Mouse (Mus musculus) stomach, postnatal 0 days (tissue): ENCODE results near the gene 4930507D05Rik. TPM values are rescaled to one million over a fixed set of nuclear protein-coding genes. Genes with fewer than 3 reads are reported as not detected.

ENCODE experiments used
- ATAC-seq: fragments of 200-750 bp; cut with Nextera tagmentation; 2 replicates; pipeline ENCODE4 v1.8.0; 2017; ENCODE audit not compliant: low FRiP score, low TSS enrichment
- DNase-seq: peaks from one replicate; pipeline ENCODE4 v3.0.0-alpha.2; 2016; ENCODE audit warnings: low spot score
- H3K27ac ChIP-seq: fragments of 300-500 bp; sonication (generic); replicated peaks from 2 replicates; pipeline ENCODE4 v1.5.1; 2014; ENCODE audit warnings: mild to moderate bottlenecking, control low read depth
- H3K27me3 ChIP-seq: fragments of 300-500 bp; sonication (generic); 2 replicates; pipeline ENCODE4 v1.6.1; 2014; ENCODE audit warnings: low read length; ENCODE audit not compliant: control insufficient read depth, insufficient read depth
- H3K36me3 ChIP-seq: fragments of 300-500 bp; sonication (generic); 2 replicates; pipeline ENCODE4 v1.6.1; 2014; ENCODE audit warnings: low read length, mixed read lengths; ENCODE audit not compliant: control insufficient read depth, insufficient read depth
- H3K4me1 ChIP-seq: fragments of 300-500 bp; sonication (generic); replicated peaks from 2 replicates; pipeline ENCODE4 v1.6.1; 2014; ENCODE audit warnings: antibody characterized with exemption; ENCODE audit not compliant: control insufficient read depth, insufficient read depth
- H3K4me2 ChIP-seq: fragments of 300-500 bp; sonication (generic); replicated peaks from 2 replicates; pipeline ENCODE4 v1.6.1; 2014; ENCODE audit warnings: low read depth, mild to moderate bottlenecking, control low read depth, moderate library complexity
- H3K4me3 ChIP-seq: fragments of 300-500 bp; sonication (generic); 2 replicates; pipeline ENCODE4 v1.5.1; 2014; ENCODE audit warnings: low read depth, low read length, control low read depth
- H3K9ac ChIP-seq: fragments of 300-500 bp; sonication (generic); 2 replicates; pipeline ENCODE4 v1.6.1; 2014; ENCODE audit warnings: mild to moderate bottlenecking, low read length, control low read depth, mixed read lengths
- H3K9me3 ChIP-seq: fragments of 300-500 bp; sonication (generic); 2 replicates; pipeline ENCODE4 v1.6.1; 2016; ENCODE audit warnings: low read length; ENCODE audit not compliant: control insufficient read depth
- CTCF ChIP-seq: IDR thresholded peaks from 2 replicates; pipeline ENCODE4 v1.5.1; 2016; ENCODE audit warnings: antibody characterized with exemption, low read depth, mild to moderate bottlenecking, moderate library complexity
- EP300 ChIP-seq: optimal IDR thresholded peaks from 2 replicates; pipeline ENCODE3; 2016; ENCODE audit warnings: antibody characterized with exemption
- WGBS: fragments of 180-500 bp; shearing (Covaris S2); extraction: QIAGEN DNeasy Blood & Tissue Kit; methylation state at CpG from one replicate; pipeline ENCODE4 v1.1.7; 2014; 5-methylcytosine and 5-hydroxymethylcytosine counted together
- polyA plus RNA-seq: library from polyadenylated mRNA; unstranded; fragments of >200 nt; fragmentation: Nextera tagmentation; extraction: Ambion mirVana; gene quantifications from 2 replicates; pipeline ENCODE4 v1.2.1, GENCODE M21; 2015

Gene 4930507D05Rik
- polyA plus RNA-seq, 1 experiment from 2014 or later, result 0.21 TPM

DNA sequence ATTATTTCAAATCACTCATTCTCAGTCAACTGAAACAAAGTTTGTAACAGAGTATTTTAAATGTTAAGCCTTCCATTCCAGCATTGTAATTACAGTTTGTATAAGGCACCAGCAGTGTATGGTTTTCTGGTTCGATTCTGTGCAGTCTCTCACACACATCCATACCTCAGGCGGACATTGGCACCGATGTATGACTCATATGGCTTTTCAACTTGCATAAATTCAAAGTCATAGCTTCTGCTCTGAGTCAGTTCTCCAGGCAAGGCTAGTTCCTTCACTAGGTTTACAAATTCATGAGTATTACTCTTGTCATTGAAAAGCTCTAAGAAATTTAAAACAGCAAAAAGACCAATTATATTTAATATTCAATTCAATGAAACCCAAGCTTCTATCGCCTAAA is 20.4 kb downstream of the 4930507D05Rik start:
- Histone ChIP-seq H3K9me3 (no peaks in the 10 kb centered on the region), H3K4me3 (no peak overlapping the region), H3K4me1 (no peaks in the 10 kb centered on the region), H3K27me3 (no peaks in the 10 kb centered on the region), H3K36me3 (0 out of 2 replicates have a peak, but pooled peaks cover 2% of the 10 kb centered on the region), H3K9ac (no peak overlapping the region), H3K4me2 (no peak overlapping the region), H3K27ac (no peak overlapping the region)
- 81% methylated on average over 4 of the region's 4 CpGs for WGBS
- ATAC-seq (no peak), DNase-seq (no peak)
- no peak for TF ChIP-seq EP300
- TF ChIP-seq CTCF, result no peak

DNA sequence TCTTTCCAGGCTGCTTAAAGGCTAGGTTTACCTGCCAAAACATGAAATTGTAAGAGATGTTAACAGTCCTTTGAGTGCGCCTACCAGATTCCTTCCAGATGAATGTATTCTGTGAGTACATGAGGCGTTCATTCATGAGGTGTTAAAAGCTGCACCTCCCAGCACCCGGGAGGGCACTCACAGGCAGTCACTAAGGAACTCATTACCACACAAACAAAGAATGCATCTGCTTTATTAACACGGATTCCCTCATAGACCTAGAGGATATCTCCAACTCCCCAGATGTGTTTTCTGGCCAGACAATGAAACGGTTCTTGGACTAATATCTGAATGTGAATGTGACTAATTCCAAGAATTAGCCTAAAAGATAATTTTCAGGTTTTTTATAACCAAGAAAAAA is 21.8 kb downstream of the 4930507D05Rik start:
- 60% methylated on average over 5 of the region's 5 CpGs for WGBS

DNA sequence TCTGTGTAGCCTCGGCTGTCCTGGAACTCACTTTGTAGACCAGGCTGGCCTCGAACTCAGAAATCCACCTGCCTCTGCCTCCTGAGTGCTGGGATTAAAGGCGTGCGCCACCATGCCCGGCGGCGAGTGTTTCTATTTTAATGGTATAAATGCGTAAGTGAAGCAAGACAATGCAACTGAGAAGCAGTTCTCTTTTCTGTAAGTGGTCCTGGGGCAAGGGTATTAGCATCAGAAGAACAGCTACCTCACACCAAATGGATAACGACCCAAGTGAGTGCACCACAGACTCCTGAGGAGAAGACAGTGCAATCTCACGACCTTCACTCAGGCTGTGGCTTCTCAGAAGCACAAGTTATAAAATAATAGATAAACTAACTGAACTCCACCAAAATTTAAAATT is 25.7 kb downstream of the 4930507D05Rik start:
- no peak for DNase-seq
- Histone ChIP-seq H3K27ac (no peak overlapping the region), H3K9me3 (no peaks in the 10 kb centered on the region), H3K27me3 (no peaks in the 10 kb centered on the region), H3K36me3 (no peaks in the 10 kb centered on the region), H3K4me1 (no peaks in the 10 kb centered on the region), H3K4me2 (no peak overlapping the region), H3K4me3 (no peak overlapping the region), H3K9ac (no peak overlapping the region)
- no peak for ATAC-seq
- WGBS, result 93% methylated on average over 10 of the region's 10 CpGs
- TF ChIP-seq CTCF (no peak), EP300 (no peak)

More for the DNA sequence above, 21.8 kb downstream of the 4930507D05Rik start:
- Histone ChIP-seq H3K9me3 (no peaks in the 10 kb centered on the region), H3K9ac (no peak overlapping the region), H3K27me3 (no peaks in the 10 kb centered on the region), H3K36me3 (0 out of 2 replicates have a peak, but pooled peaks cover 2% of the 10 kb centered on the region), H3K4me2 (no peak overlapping the region), H3K4me1 (no peaks in the 10 kb centered on the region), H3K27ac (no peak overlapping the region), H3K4me3 (no peak overlapping the region)
- TF ChIP-seq CTCF (no peak), EP300 (no peak)
- no peak for DNase-seq
- no peak for ATAC-seq

DNA sequence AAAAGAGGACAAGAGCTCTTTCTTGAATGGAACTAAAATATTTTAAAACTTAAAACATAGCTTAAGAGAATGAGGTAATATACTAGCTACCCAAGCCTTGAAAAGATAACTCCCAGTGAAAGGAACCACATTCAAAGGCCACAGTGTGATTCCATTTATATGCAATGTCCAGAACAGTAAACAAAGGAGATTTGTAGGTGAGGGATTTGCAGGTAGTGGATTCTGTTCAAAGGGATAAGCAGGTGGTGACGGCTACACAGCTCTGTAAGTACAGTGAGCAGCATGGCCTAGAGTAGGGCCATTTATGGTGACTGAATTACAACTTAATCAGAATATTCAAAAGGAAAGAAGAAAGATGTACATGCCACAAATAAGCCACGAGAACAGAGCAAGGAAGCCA is 27.7 kb downstream of the 4930507D05Rik start:
- no peak for ATAC-seq
- 68% methylated on average over 2 of the region's 2 CpGs for WGBS
- no peaks in the 10 kb centered on the region for H3K4me1 ChIP-seq

DNA sequence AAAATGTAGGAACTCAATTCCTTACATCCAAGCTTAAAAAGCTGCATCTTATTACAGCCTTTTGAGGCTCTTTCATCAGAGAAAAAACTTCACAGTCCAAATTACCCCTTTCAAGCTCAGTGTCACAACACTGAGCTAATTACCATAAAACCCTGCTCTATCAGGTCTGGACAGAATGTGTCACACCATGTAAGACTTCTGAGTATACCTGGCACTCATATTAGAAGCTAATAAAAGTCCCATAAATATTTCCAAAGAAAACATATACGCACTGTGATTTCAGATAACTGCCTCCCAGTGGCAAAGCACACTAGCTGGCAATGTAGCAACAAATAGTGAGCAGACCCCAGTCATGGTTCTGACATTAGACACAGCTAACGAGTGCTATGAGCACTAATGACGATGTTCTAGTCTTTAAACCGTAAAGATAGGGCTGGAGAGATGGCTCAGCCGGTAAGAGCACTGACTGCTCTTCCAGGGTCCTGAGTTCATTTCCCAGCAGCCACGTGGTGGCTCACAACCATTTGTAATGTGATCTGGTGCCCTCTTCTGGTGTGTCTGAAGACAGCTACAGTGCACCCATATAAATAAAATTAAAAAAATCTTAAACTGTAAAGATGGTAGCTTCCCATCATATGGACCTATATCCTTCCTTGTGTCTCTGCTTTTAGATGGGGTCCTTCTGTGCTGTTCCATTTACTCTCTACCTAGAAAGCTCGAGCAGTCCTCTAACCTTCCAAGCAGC is 32.0 kb downstream of the 4930507D05Rik start:
- TF ChIP-seq CTCF, result no peak
- TF ChIP-seq EP300, result no peak
- Histone ChIP-seq H3K36me3 (no peaks in the 10 kb centered on the region), H3K27ac (no peak overlapping the region), H3K9me3 (no peaks in the 10 kb centered on the region), H3K4me2 (no peak overlapping the region), H3K27me3 (no peaks in the 10 kb centered on the region), H3K4me1 (no peaks in the 10 kb centered on the region), H3K4me3 (no peak overlapping the region), H3K9ac (no peak overlapping the region)
- ATAC-seq, result no peak
- 67% methylated on average over 7 of the region's 7 CpGs for WGBS
- no peak for DNase-seq

More for the DNA sequence above, 27.7 kb downstream of the 4930507D05Rik start:
- Histone ChIP-seq H3K4me3 (no peak overlapping the region), H3K27me3 (no peaks in the 10 kb centered on the region), H3K9me3 (no peaks in the 10 kb centered on the region), H3K4me2 (no peak overlapping the region), H3K9ac (no peak overlapping the region), H3K36me3 (no peaks in the 10 kb centered on the region), H3K27ac (no peak overlapping the region)
- DNase-seq, result no peak
- TF ChIP-seq CTCF (no peak), EP300 (no peak)

DNA sequence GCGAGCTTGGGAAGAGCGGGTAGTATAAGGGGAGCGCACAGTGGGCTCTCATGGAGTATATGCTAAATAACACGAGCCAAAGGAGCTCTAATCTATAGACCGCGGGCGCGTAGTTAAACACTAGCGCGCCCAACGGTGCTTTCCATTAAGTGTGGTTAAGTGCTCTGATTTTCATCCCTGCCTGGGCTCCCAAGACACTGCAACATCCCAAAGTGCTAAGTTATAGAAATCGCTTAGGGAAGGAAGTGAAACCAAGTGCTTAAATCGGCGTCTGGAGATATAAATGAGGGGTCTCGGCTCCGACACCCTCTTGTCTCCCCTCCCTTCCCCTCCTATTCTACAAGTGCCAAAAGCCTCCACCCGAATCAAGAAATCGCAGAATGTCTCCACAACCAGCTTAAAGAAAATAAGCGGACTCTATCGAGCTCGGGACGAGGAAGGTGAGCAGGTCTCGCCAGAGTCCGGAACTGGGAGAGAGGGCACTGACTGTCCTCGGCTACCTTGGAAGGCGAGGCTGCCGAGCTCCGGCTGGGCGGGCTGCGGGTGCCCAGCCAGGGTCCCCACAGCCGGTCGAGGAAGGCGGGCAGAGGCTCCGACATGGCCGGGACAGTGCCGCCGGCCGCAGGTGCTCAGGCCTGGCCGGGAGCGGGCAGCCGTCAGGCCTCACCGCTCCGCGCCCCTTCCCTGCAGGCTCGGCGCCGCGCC is 36.7 kb downstream of the 4930507D05Rik start:
- 1% methylated on average over 36 of the region's 48 CpGs for WGBS
- peak overlapping the region; percentile 73 for H3K4me2 ChIP-seq
- no peak for TF ChIP-seq CTCF
- TF ChIP-seq EP300, result no peak

More for the DNA sequence above, 36.7 kb downstream of the 4930507D05Rik start:
- Histone ChIP-seq H3K27me3 (no peaks in the 10 kb centered on the region), H3K4me1 (no peaks in the 10 kb centered on the region), H3K27ac (peak overlapping the region; percentile 97), H3K9me3 (no peaks in the 10 kb centered on the region), H3K4me3 (peak overlapping the region; percentile 92), H3K9ac (peak overlapping the region; percentile 92), H3K36me3 (no peaks in the 10 kb centered on the region)
- DNase-seq, result peak; percentile 38
- peak; percentile 73 for ATAC-seq
